In genomic region chr4:125115710-125116089, GRCm38 (mm10) we compare ENCODE assay signal across 8 mouse cellular contexts. TPM values are rescaled to one million over a fixed set of nuclear protein-coding genes. Genes with fewer than 3 reads are reported as not detected.
DNase-seq lines count a peak whose midpoint lies in the region; ATAC-seq and TF ChIP-seq lines count a peak whose summit lies in the region.

No protein-coding gene starts in this region.

- ATAC-seq in megakaryocyte, adult 5-6 weeks (ENCODE audit: poor library complexity, severe bottlenecking) = no peak
- peak; percentile 25 for ATAC-seq in limb, embryonic 14.5 days (ENCODE audit: low FRiP score, low read depth)
- no peak for ATAC-seq in monocyte, adult 5-6 weeks (replicated peaks; ENCODE audit: insufficient number of reproducible peaks, low FRiP score, low TSS enrichment, poor library complexity, severe bottlenecking)

- peaks cover 89% of the 10 kb centered on the region for H3K4me1 ChIP-seq in megakaryocyte, embryonic 14.5 days
- H3K4me1 ChIP-seq in limb, embryonic 14.5 days (ENCODE audit: control insufficient read depth, insufficient read depth, low read length) = peaks cover 17% of the 10 kb centered on the region; the same call in 1 of the 2 replicates

- peak overlapping the region; percentile 53 for H3K4me3 ChIP-seq in megakaryocyte, embryonic 14.5 days (replicated peaks)
- H3K4me3 ChIP-seq in limb, embryonic 14.5 days (replicated peaks; ENCODE audit: low read length) = no peak overlapping the region

- peaks cover 52% of the 10 kb centered on the region for H3K36me3 ChIP-seq in megakaryocyte, embryonic 14.5 days (replicated peaks; ENCODE audit: low read length)
- peaks cover 13% of the 10 kb centered on the region for H3K36me3 ChIP-seq in limb, embryonic 14.5 days (ENCODE audit: control insufficient read depth, insufficient read depth, low read length)

- peak; percentile 55 for DNase-seq in adrenal gland, postnatal 10 days
- DNase-seq in adrenal gland, adult (ENCODE audit: inconsistent age in 2 of 2, low spot score in 1 of 2) = no peak
- DNase-seq in gastrocnemius, postnatal 14 days = peak; percentile 51
- DNase-seq in limb, embryonic 14.5 days (ENCODE audit: low spot score) = peak; percentile 48
- no peak for DNase-seq in frontal cortex, postnatal 36 days (ENCODE audit: low spot score in 2 of 2)

- H3K27me3 ChIP-seq in megakaryocyte, embryonic 14.5 days (replicated peaks) = no peaks in the 10 kb centered on the region
- no peaks in the 10 kb centered on the region for H3K27me3 ChIP-seq in limb, embryonic 14.5 days (ENCODE audit: control insufficient read depth, insufficient read depth, low read length)

- no peak overlapping the region for H3K4me2 ChIP-seq in limb, embryonic 14.5 days (replicated peaks; ENCODE audit: low read depth, low read length, severe bottlenecking)

- H3K9me3 ChIP-seq in megakaryocyte, embryonic 14.5 days = no peaks in the 10 kb centered on the region
- no peaks in the 10 kb centered on the region for H3K9me3 ChIP-seq in limb, embryonic 14.5 days (ENCODE audit: control insufficient read depth, low read length)

- no peak overlapping the region for H3K9ac ChIP-seq in limb, embryonic 14.5 days (ENCODE audit: low read depth, low read length, severe bottlenecking)

- H3K27ac ChIP-seq in limb, embryonic 14.5 days (replicated peaks; ENCODE audit: low read depth, low read length) = no peak overlapping the region

- 31% methylated on average over 6 of the region's 6 CpGs for WGBS in limb, embryonic 14.5 days

- TF ChIP-seq POLR2A in limb, embryonic 14.5 days (IDR thresholded peaks at IDR 0.05; ENCODE audit: borderline replicate concordance, extremely low read depth, insufficient read depth, insufficient read length) = no peak

- intact Hi-C loops in gastrocnemius, postnatal 14 days (cut with DNase I; ENCODE audit: low total_unique reads) = no loop called here

RNA-seq across cellular contexts. Expression of gene Zc3h12a, which starts 11.9 kb away (rescaled TPM):
- total RNA-seq in adrenal gland, postnatal 10 days (2021) = 1 to 10 TPM; 4.6 to 6.8 TPM
- polyA plus RNA-seq in megakaryocyte, embryonic 14.5 days (2012; ENCODE audit: insufficient read depth, low replicate concordance) = 19.3 and 20.5 TPM in 2 replicates
- total RNA-seq in megakaryocyte, adult 5-6 weeks (2015) = 10.4 and 11.1 TPM in 2 replicates
- total RNA-seq in megakaryocyte, adult 5-6 weeks (2017) = 3.9 and 5.9 TPM in 2 replicates
- 1 to 10 TPM; 1.5 to 2.5 TPM for total RNA-seq in gastrocnemius, postnatal 14 days (2021)
- 3.0 and 3.2 TPM in 2 replicates for polyA plus RNA-seq in limb, embryonic 14.5 days (2012; rRNA removed)
- 1.4 and 1.7 TPM in 2 replicates for polyA plus RNA-seq in limb, embryonic 14.5 days (2014; fragmentation: Nextera tagmentation; extraction: Ambion mirVana)
- 21.4 to 36.0 TPM (median 24.0 TPM) in 3 replicates for total RNA-seq in monocyte, adult 5-6 weeks (2017)

RNA-seq across cellular contexts. Expression of gene Meaf6, which starts 30.8 kb away (rescaled TPM):
- 10 to 100 TPM; 23.8 to 36.0 TPM for total RNA-seq in adrenal gland, postnatal 10 days (2021)
- polyA plus RNA-seq in megakaryocyte, embryonic 14.5 days (2012; ENCODE audit: insufficient read depth, low replicate concordance) = 41.3 and 52.8 TPM in 2 replicates
- total RNA-seq in megakaryocyte, adult 5-6 weeks (2015) = 40.2 and 45.5 TPM in 2 replicates
- 45.6 and 49.1 TPM in 2 replicates for total RNA-seq in megakaryocyte, adult 5-6 weeks (2017)
- 10 to 100 TPM in 1 of 2 experiments, 1 to 10 TPM in 1; 8.4 to 10.1 TPM for total RNA-seq in gastrocnemius, postnatal 14 days (2021)
- 71.7 and 74.5 TPM in 2 replicates for polyA plus RNA-seq in limb, embryonic 14.5 days (2012; rRNA removed)
- 60.1 and 64.3 TPM in 2 replicates for polyA plus RNA-seq in limb, embryonic 14.5 days (2014; fragmentation: Nextera tagmentation; extraction: Ambion mirVana)
- total RNA-seq in monocyte, adult 5-6 weeks (2017) = 17.3 to 37.0 TPM (median 34.6 TPM) in 3 replicates

RNA-seq across cellular contexts. Expression of gene Snip1, which starts 49.2 kb away (rescaled TPM):
- 10 to 100 TPM; 15.5 to 16.7 TPM for total RNA-seq in adrenal gland, postnatal 10 days (2021)
- 4.0 and 10.9 TPM in 2 replicates for polyA plus RNA-seq in megakaryocyte, embryonic 14.5 days (2012; ENCODE audit: insufficient read depth, low replicate concordance)
- total RNA-seq in megakaryocyte, adult 5-6 weeks (2015) = 24.1 and 27.0 TPM in 2 replicates
- total RNA-seq in megakaryocyte, adult 5-6 weeks (2017) = 23.2 and 27.0 TPM in 2 replicates
- total RNA-seq in gastrocnemius, postnatal 14 days (2021) = 1 to 10 TPM; 5.6 to 5.8 TPM
- polyA plus RNA-seq in limb, embryonic 14.5 days (2012; rRNA removed) = 20.5 and 20.7 TPM in 2 replicates
- 33.1 and 35.0 TPM in 2 replicates for polyA plus RNA-seq in limb, embryonic 14.5 days (2014; fragmentation: Nextera tagmentation; extraction: Ambion mirVana)
- 26.6 to 40.5 TPM (median 35.0 TPM) in 3 replicates for total RNA-seq in monocyte, adult 5-6 weeks (2017)

RNA-seq across cellular contexts. Expression of gene Dnali1, which starts 50.2 kb away (rescaled TPM):
- not detected for total RNA-seq in adrenal gland, postnatal 10 days (2021)
- not detected in 2 replicates for polyA plus RNA-seq in megakaryocyte, embryonic 14.5 days (2012; ENCODE audit: insufficient read depth, low replicate concordance)
- total RNA-seq in megakaryocyte, adult 5-6 weeks (2015) = not detected in 2 replicates
- total RNA-seq in megakaryocyte, adult 5-6 weeks (2017) = not detected in 2 replicates
- not detected for total RNA-seq in gastrocnemius, postnatal 14 days (2021)
- 0.05 and 0.06 TPM in 2 replicates for polyA plus RNA-seq in limb, embryonic 14.5 days (2012; rRNA removed)
- polyA plus RNA-seq in limb, embryonic 14.5 days (2014; fragmentation: Nextera tagmentation; extraction: Ambion mirVana) = 0.11 and 0.18 TPM in 2 replicates
- total RNA-seq in monocyte, adult 5-6 weeks (2017) = 0.43 TPM in 1 of 3 replicates, not detected in the others

Comparison
In these comparisons a context has a peak if more than half of its experiments do, and no peak if none do; other contexts are left out.
1. DNase-seq: peak in adrenal gland, postnatal 10 days (single experiment), gastrocnemius, postnatal 14 days (single experiment) and limb, embryonic 14.5 days (single experiment); none in adrenal gland, adult (0 of 2) and frontal cortex, postnatal 36 days (0 of 2).